In genomic region chr11:79566947-79567346, GRCm38 (mm10) we compare ENCODE assay signal across 23 mouse cellular contexts. TPM values are rescaled to one million over a fixed set of nuclear protein-coding genes. Genes with fewer than 3 reads are reported as not detected.
A peak's percentile ranks its signal among the peaks of the same experiment; 100 is the strongest.
DNase-seq lines count a peak whose midpoint lies in the region; ATAC-seq and TF ChIP-seq lines count a peak whose summit lies in the region.
"Had no signal": no experiment of that assay in that cellular context is flagged by ENCODE, and none has a peak within 500 bp of the region (broad histone marks: within the 10 kb centered on the region; RNA-seq: fewer than 3 reads in every experiment).

No protein-coding gene starts in this region.

- 48% methylated on average over 1 of the region's 1 CpGs for WGBS in forebrain, postnatal 0 days
- 51% methylated on average over 1 of the region's 1 CpGs for WGBS in forebrain, embryonic 10.5 days
- WGBS in liver, embryonic 14.5 days (ENCODE audit: insufficient replicate concordance) = 50% methylated on average over 1 of the region's 1 CpGs
- WGBS in liver, embryonic 11.5 days = 65% methylated on average over 1 of the region's 1 CpGs
- 72% methylated on average over 1 of the region's 1 CpGs for WGBS in lung, adult 2 months

- H3K9ac ChIP-seq in forebrain, postnatal 0 days = no peak overlapping the region
- no peak overlapping the region for H3K9ac ChIP-seq in liver, embryonic 14.5 days (replicated peaks)
- H3K9ac ChIP-seq in liver, embryonic 11.5 days (ENCODE audit: low read depth, low read length) = no peak overlapping the region
- no peak overlapping the region for H3K9ac ChIP-seq in CH12.LX (ENCODE audit: insufficient read depth, low read depth)
- H3K9ac ChIP-seq: heart, embryonic 13.5 days; hindbrain, embryonic 15.5 days had no signal

- POLR2A ChIA-PET in Patski (lab: Charles Lee) = no interaction called here

- H3K79me2 ChIP-seq in CH12.LX (replicated peaks; ENCODE audit: control insufficient read depth, extremely low read depth, insufficient read depth, poor library complexity, severe bottlenecking) = no peaks in the 10 kb centered on the region

- peak; percentile 24 for TF ChIP-seq RAD21 in CH12.LX (IDR thresholded peaks at IDR 0.05; ENCODE audit: low read depth, low read length)

- in situ Hi-C loops in CH12.LX (cut with MboI; ENCODE audit: low pct_ligation_motif_present, low pct_unique_long_range_greater_than_20kb, low sequenced_read_pairs) = no loop called here
- in situ Hi-C loops in Patski (cut with MboI; ENCODE audit: low pct_unique_long_range_greater_than_20kb) = loop anchor here (10.0 kb wide), 1 partner anchor 92 kb away; no protein-coding TSS in a partner anchor

- peaks cover 56% of the 10 kb centered on the region for H3K36me3 ChIP-seq in forebrain, postnatal 0 days (ENCODE audit: insufficient read depth)
- H3K36me3 ChIP-seq in forebrain, embryonic 10.5 days (replicated peaks) = peaks cover 97% of the 10 kb centered on the region
- H3K36me3 ChIP-seq in liver, embryonic 14.5 days (replicated peaks; ENCODE audit: control insufficient read depth, insufficient read depth, low read depth) = peaks cover 6% of the 10 kb centered on the region; the same call in 1 of the 2 replicates
- peaks cover 17% of the 10 kb centered on the region for H3K36me3 ChIP-seq in liver, embryonic 11.5 days (ENCODE audit: control insufficient read depth, insufficient read depth, low read length)
- peaks cover 42 to 79% of the 10 kb centered on the region in 2 experiments for H3K36me3 ChIP-seq in CH12.LX (replicated peaks in 1 of 2; ENCODE audit: control insufficient read depth in 1 of 2, insufficient read depth in 1 of 2, low read length in 1 of 2)

- H3K27ac ChIP-seq in forebrain, postnatal 0 days (ENCODE audit: low read depth, low read length) = no peak overlapping the region
- no peak overlapping the region for H3K27ac ChIP-seq in forebrain, embryonic 10.5 days
- no peak overlapping the region for H3K27ac ChIP-seq in liver, embryonic 14.5 days
- H3K27ac ChIP-seq in liver, embryonic 11.5 days (ENCODE audit: low read depth, low read length) = no peak overlapping the region
- no peak overlapping the region for H3K27ac ChIP-seq in CH12.LX (ENCODE audit: insufficient read depth, low read depth)
- H3K27ac ChIP-seq: embryonic facial prominence, embryonic 10.5 days; heart, embryonic 13.5 days; hindbrain, embryonic 15.5 days had no signal

- TF ChIP-seq POLR2A in CH12.LX (IDR thresholded peaks at IDR 0.05; ENCODE audit: low read depth, low read length) = no peak
- TF ChIP-seq POLR2A in lung, adult 2 months (IDR thresholded peaks at IDR 0.05; ENCODE audit: borderline replicate concordance, extremely low read depth, low read depth, low read length) = no peak

- H3K9me3 ChIP-seq in forebrain, postnatal 0 days (ENCODE audit: low read length) = no peaks in the 10 kb centered on the region
- no peaks in the 10 kb centered on the region for H3K9me3 ChIP-seq in forebrain, embryonic 10.5 days
- no peaks in the 10 kb centered on the region for H3K9me3 ChIP-seq in liver, embryonic 14.5 days (ENCODE audit: control insufficient read depth, low read length)
- H3K9me3 ChIP-seq in liver, embryonic 11.5 days (ENCODE audit: control insufficient read depth, low read length) = no peaks in the 10 kb centered on the region
- H3K9me3 ChIP-seq in CH12.LX (replicated peaks; ENCODE audit: low read length) = peaks cover 3% of the 10 kb centered on the region
- H3K9me3 ChIP-seq: embryonic facial prominence, embryonic 10.5 days; heart, embryonic 13.5 days; hindbrain, embryonic 15.5 days had no signal

- TF ChIP-seq CTCF in forebrain, postnatal 0 days (IDR thresholded peaks at IDR 0.05; ENCODE audit: low read depth) = 0 out of 2 replicates have a peak, but pooled peaks have one; percentile 12
- peak; percentile 22; the same call in 1 of the 2 replicates for TF ChIP-seq CTCF in liver, embryonic 14.5 days (IDR thresholded peaks at IDR 0.05; ENCODE audit: low read depth)
- TF ChIP-seq CTCF in CH12.LX (conservative IDR thresholded peaks at IDR 0.05 in 1 of 2, IDR thresholded peaks at IDR 0.05 in 1 of 2; ENCODE audit: low read depth in 2 of 2, low read length in 2 of 2) = peak in 1 of 2 experiments; percentile 36; a peak in 2 of 4 replicates
- TF ChIP-seq CTCF in Patski (IDR thresholded peaks at IDR 0.05) = peak; percentile 34
- no peak for TF ChIP-seq CTCF in lung, adult 2 months (IDR thresholded peaks at IDR 0.05; ENCODE audit: insufficient read depth, low read length)

- H3K4me2 ChIP-seq in forebrain, postnatal 0 days (ENCODE audit: low read depth) = no peak overlapping the region
- no peak overlapping the region for H3K4me2 ChIP-seq in liver, embryonic 14.5 days (ENCODE audit: low read depth)
- H3K4me2 ChIP-seq in liver, embryonic 11.5 days = no peak overlapping the region
- no peak overlapping the region for H3K4me2 ChIP-seq in CH12.LX (ENCODE audit: insufficient read depth, low read depth, poor library complexity, severe bottlenecking)
- H3K4me2 ChIP-seq: heart, embryonic 13.5 days; hindbrain, embryonic 15.5 days had no signal

- no peak overlapping the region for H3K4me3 ChIP-seq in forebrain, postnatal 0 days (ENCODE audit: low read depth, low read length)
- H3K4me3 ChIP-seq in forebrain, embryonic 10.5 days = no peak overlapping the region
- H3K4me3 ChIP-seq in liver, embryonic 14.5 days (ENCODE audit: insufficient read depth in 1 of 2, low read depth in 2 of 2, low read length in 2 of 2) = no peak overlapping the region
- H3K4me3 ChIP-seq in liver, embryonic 11.5 days (ENCODE audit: low read depth, low read length) = no peak overlapping the region
- H3K4me3 ChIP-seq in CH12.LX (replicated peaks in 1 of 3; ENCODE audit: low read depth in 2 of 3, low read length in 2 of 3, poor library complexity in 1 of 3) = no peak overlapping the region
- no peak overlapping the region for H3K4me3 ChIP-seq in lung, adult 2 months (replicated peaks; ENCODE audit: extremely low read depth, low read depth, low read length)
- H3K4me3 ChIP-seq: embryonic facial prominence, embryonic 10.5 days; heart, embryonic 13.5 days; hindbrain, embryonic 15.5 days had no signal

- TF ChIP-seq EP300 in liver, embryonic 14.5 days (IDR thresholded peaks at IDR 0.05; ENCODE audit: low read depth) = no peak
- no peak for TF ChIP-seq EP300 in CH12.LX (IDR thresholded peaks at IDR 0.05; ENCODE audit: low read length)

- CTCF ChIA-PET in Patski (lab: Charles Lee) = interaction anchor here (0.9 kb wide), 1 partner anchor 119 kb away, joined by 3 read pairs; no protein-coding TSS in a partner anchor

- no peak for ATAC-seq in forebrain, postnatal 0 days
- no peak for ATAC-seq in liver, embryonic 14.5 days (ENCODE audit: insufficient read depth)
- no peak for ATAC-seq in liver, embryonic 11.5 days (replicated peaks; ENCODE audit: low FRiP score)
- ATAC-seq in Patski = no peak
- ATAC-seq: CD4-positive, CD25-positive, alpha-beta regulatory T cell, adult 4 months; forebrain, embryonic 14.5 days had no signal

- dilution Hi-C loops in CH12.LX (cut with MboI; ENCODE audit: extremely low pct_ligation_motif_present, extremely low pct_unique_long_range_greater_than_20kb, low sequenced_read_pairs) = no loop called here

- DNase-seq in forebrain, postnatal 0 days = no peak
- no peak for DNase-seq in forebrain, embryonic 10.5 days (ENCODE audit: extremely low spot score, low spot score)
- DNase-seq in liver, embryonic 14.5 days (ENCODE audit: low read depth in 3 of 3, low spot score in 3 of 3) = no peak
- no peak for DNase-seq in liver, embryonic 11.5 days (ENCODE audit: low spot score)
- DNase-seq in CH12.LX (ENCODE audit: extremely low read depth) (no peak), Patski (ENCODE audit: low read depth, low spot score) (no peak)
- DNase-seq in frontal cortex, adult 2 months (ENCODE audit: extremely low spot score in 1 of 2, low spot score in 1 of 2) = no peak
- no peak for DNase-seq in lung, adult 2 months
- DNase-seq: adrenal gland, adult 2 months; adrenal gland, postnatal 25 days; B cell, adult 2 months; cerebellum, adult 2 months; cerebellum, postnatal 10 days; gastrocnemius, postnatal 36 days; heart, postnatal 36 days had no signal

- H3K4me1 ChIP-seq in forebrain, postnatal 0 days (ENCODE audit: insufficient read depth) = no peaks in the 10 kb centered on the region
- H3K4me1 ChIP-seq in forebrain, embryonic 10.5 days = no peaks in the 10 kb centered on the region
- no peaks in the 10 kb centered on the region for H3K4me1 ChIP-seq in liver, embryonic 14.5 days (replicated peaks; ENCODE audit: control insufficient read depth in 2 of 2, insufficient read depth in 2 of 2, low read length in 1 of 2)
- H3K4me1 ChIP-seq in liver, embryonic 11.5 days (replicated peaks; ENCODE audit: control insufficient read depth, insufficient read depth, low read length) = no peaks in the 10 kb centered on the region
- peaks cover 5 to 39% of the 10 kb centered on the region in 2 experiments for H3K4me1 ChIP-seq in CH12.LX (ENCODE audit: control insufficient read depth in 1 of 2, insufficient read depth in 2 of 2)
- no peaks in the 10 kb centered on the region for H3K4me1 ChIP-seq in lung, adult 2 months (ENCODE audit: control insufficient read depth, insufficient read depth, low read length)
- H3K4me1 ChIP-seq: embryonic facial prominence, embryonic 10.5 days; heart, embryonic 13.5 days; hindbrain, embryonic 15.5 days had no signal

- no peaks in the 10 kb centered on the region for H3K27me3 ChIP-seq in forebrain, postnatal 0 days (ENCODE audit: insufficient read depth, low read length)
- H3K27me3 ChIP-seq in forebrain, embryonic 10.5 days (ENCODE audit: poor library complexity, severe bottlenecking) = no peaks in the 10 kb centered on the region
- no peaks in the 10 kb centered on the region for H3K27me3 ChIP-seq in liver, embryonic 14.5 days (ENCODE audit: control insufficient read depth, insufficient read depth, low read length)
- no peaks in the 10 kb centered on the region for H3K27me3 ChIP-seq in liver, embryonic 11.5 days (replicated peaks; ENCODE audit: control insufficient read depth, insufficient read depth, low read length)
- H3K27me3 ChIP-seq in CH12.LX (replicated peaks) (no peaks in the 10 kb centered on the region), Patski (no peaks in the 10 kb centered on the region)
- H3K27me3 ChIP-seq: heart, embryonic 13.5 days; hindbrain, embryonic 15.5 days had no signal

RNA-seq across cellular contexts. Expression of gene Rab11fip4, which starts 24.1 kb away (rescaled TPM):
- 80.9 and 86.2 TPM in 2 replicates for total RNA-seq in forebrain, postnatal 0 days (2014; rRNA removed)
- 18.7 and 21.7 TPM in 2 replicates for polyA plus RNA-seq in forebrain, postnatal 0 days (2015; fragmentation: Nextera tagmentation; extraction: Ambion mirVana)
- polyA plus RNA-seq in forebrain, embryonic 10.5 days (2016; fragmentation: Nextera tagmentation; extraction: Ambion mirVana) = 20.1 and 23.3 TPM in 2 replicates
- 0.63 and 0.82 TPM in 2 replicates for polyA plus RNA-seq in liver, embryonic 14.5 days (2012; rRNA removed)
- polyA plus RNA-seq in liver, embryonic 14.5 days (2014; fragmentation: Nextera tagmentation; extraction: Ambion mirVana) = 0.46 and 0.64 TPM in 2 replicates
- polyA plus RNA-seq in liver, embryonic 11.5 days (2014; fragmentation: Nextera tagmentation; extraction: Ambion mirVana) = 2.2 and 2.9 TPM in 2 replicates
- 41.6 and 49.7 TPM in 2 replicates for total RNA-seq in CH12.LX (2012; rRNA removed)
- 11.3 and 13.2 TPM in 2 replicates for total RNA-seq in CH12.LX (2014; rRNA removed)
- polyA plus RNA-seq in CH12.LX (2012; ENCODE audit: insufficient read length, low read depth) = 26.6 and 27.2 TPM in 2 replicates
- 0.40 TPM for polyA plus RNA-seq in Patski (2021)
- 128 and 133 TPM in 2 replicates for polyA plus RNA-seq in frontal cortex, adult 2 months (2012; rRNA removed)
- polyA plus RNA-seq in lung, adult 2 months (2012; rRNA removed) = 6.9 and 7.3 TPM in 2 replicates
- polyA plus RNA-seq: heart, postnatal 0 days had no signal

RNA-seq across cellular contexts. Expression of gene Evi2a, which starts 36.5 kb away (rescaled TPM):
- 2.5 and 2.8 TPM in 2 replicates for total RNA-seq in forebrain, postnatal 0 days (2014; rRNA removed)
- 2.5 and 4.6 TPM in 2 replicates for polyA plus RNA-seq in forebrain, postnatal 0 days (2015; fragmentation: Nextera tagmentation; extraction: Ambion mirVana)
- 2.1 and 2.6 TPM in 2 replicates for polyA plus RNA-seq in forebrain, embryonic 10.5 days (2016; fragmentation: Nextera tagmentation; extraction: Ambion mirVana)
- polyA plus RNA-seq in liver, embryonic 14.5 days (2012; rRNA removed) = 2.4 and 3.9 TPM in 2 replicates
- 4.2 TPM in 2 replicates for polyA plus RNA-seq in liver, embryonic 14.5 days (2014; fragmentation: Nextera tagmentation; extraction: Ambion mirVana)
- polyA plus RNA-seq in liver, embryonic 11.5 days (2014; fragmentation: Nextera tagmentation; extraction: Ambion mirVana) = 5.7 and 5.9 TPM in 2 replicates
- total RNA-seq in CH12.LX (2012; rRNA removed) (87.4 and 137 TPM in 2 replicates), CH12.LX (2014; rRNA removed) (164 and 165 TPM in 2 replicates)
- polyA plus RNA-seq in CH12.LX (2012; ENCODE audit: insufficient read length, low read depth) (138 and 140 TPM in 2 replicates), Patski (2021) (0.08 TPM)
- 27.4 and 29.8 TPM in 2 replicates for polyA plus RNA-seq in frontal cortex, adult 2 months (2012; rRNA removed)
- polyA plus RNA-seq in lung, adult 2 months (2012; rRNA removed) = 7.7 and 14.0 TPM in 2 replicates

RNA-seq across cellular contexts. Expression of gene Evi2, which starts 36.6 kb away (rescaled TPM):
- not detected in 2 replicates for total RNA-seq in forebrain, postnatal 0 days (2014; rRNA removed)
- 0.05 TPM in 1 of 2 replicates, not detected in the other for polyA plus RNA-seq in forebrain, postnatal 0 days (2015; fragmentation: Nextera tagmentation; extraction: Ambion mirVana)
- 0.79 and 0.86 TPM in 2 replicates for polyA plus RNA-seq in forebrain, embryonic 10.5 days (2016; fragmentation: Nextera tagmentation; extraction: Ambion mirVana)
- 0.31 and 0.44 TPM in 2 replicates for polyA plus RNA-seq in liver, embryonic 14.5 days (2012; rRNA removed)
- 0.59 and 0.63 TPM in 2 replicates for polyA plus RNA-seq in liver, embryonic 14.5 days (2014; fragmentation: Nextera tagmentation; extraction: Ambion mirVana)
- 1.2 and 1.7 TPM in 2 replicates for polyA plus RNA-seq in liver, embryonic 11.5 days (2014; fragmentation: Nextera tagmentation; extraction: Ambion mirVana)
- total RNA-seq in CH12.LX (2012; rRNA removed) (1.0 and 1.2 TPM in 2 replicates), CH12.LX (2014; rRNA removed) (2.8 and 3.8 TPM in 2 replicates)
- polyA plus RNA-seq in CH12.LX (2012; ENCODE audit: insufficient read length, low read depth) (2.9 and 6.2 TPM in 2 replicates), Patski (2021) (not detected)
- 0.08 and 0.18 TPM in 2 replicates for polyA plus RNA-seq in frontal cortex, adult 2 months (2012; rRNA removed)
- polyA plus RNA-seq in lung, adult 2 months (2012; rRNA removed) = 1.1 and 1.2 TPM in 2 replicates
- total RNA-seq: adrenal gland, postnatal 25 days; gastrocnemius, adult 18-20 months had no signal

RNA-seq across cellular contexts. Expression of gene Evi2b, which starts 43.4 kb away (rescaled TPM):
- 0.23 and 0.24 TPM in 2 replicates for total RNA-seq in forebrain, postnatal 0 days (2014; rRNA removed)
- polyA plus RNA-seq in forebrain, postnatal 0 days (2015; fragmentation: Nextera tagmentation; extraction: Ambion mirVana) = 0.38 and 0.40 TPM in 2 replicates
- 0.36 and 0.64 TPM in 2 replicates for polyA plus RNA-seq in forebrain, embryonic 10.5 days (2016; fragmentation: Nextera tagmentation; extraction: Ambion mirVana)
- 8.4 and 9.7 TPM in 2 replicates for polyA plus RNA-seq in liver, embryonic 14.5 days (2012; rRNA removed)
- polyA plus RNA-seq in liver, embryonic 14.5 days (2014; fragmentation: Nextera tagmentation; extraction: Ambion mirVana) = 7.7 and 7.8 TPM in 2 replicates
- polyA plus RNA-seq in liver, embryonic 11.5 days (2014; fragmentation: Nextera tagmentation; extraction: Ambion mirVana) = 12.7 and 14.4 TPM in 2 replicates
- 10.0 and 12.0 TPM in 2 replicates for total RNA-seq in CH12.LX (2012; rRNA removed)
- total RNA-seq in CH12.LX (2014; rRNA removed) = 37.9 and 40.5 TPM in 2 replicates
- polyA plus RNA-seq in CH12.LX (2012; ENCODE audit: insufficient read length, low read depth) = 86.9 and 105 TPM in 2 replicates
- polyA plus RNA-seq in Patski (2021) = 0.05 TPM
- 0.88 and 1.3 TPM in 2 replicates for polyA plus RNA-seq in frontal cortex, adult 2 months (2012; rRNA removed)
- 11.8 and 24.4 TPM in 2 replicates for polyA plus RNA-seq in lung, adult 2 months (2012; rRNA removed)
- total RNA-seq: ES-E14 had no signal
- polyA plus RNA-seq: embryonic facial prominence, embryonic 10.5 days; hindbrain, embryonic 15.5 days had no signal
